Mouse (Mus musculus): Measurements from ENCODE around the gene Itfg1.
"Not testable (repeated sequence)": the region's sequence is repeated elsewhere in the genome, so short reads cannot be mapped to it uniquely, and the experiment has no call there.

Itfg1 gene

DNA sequence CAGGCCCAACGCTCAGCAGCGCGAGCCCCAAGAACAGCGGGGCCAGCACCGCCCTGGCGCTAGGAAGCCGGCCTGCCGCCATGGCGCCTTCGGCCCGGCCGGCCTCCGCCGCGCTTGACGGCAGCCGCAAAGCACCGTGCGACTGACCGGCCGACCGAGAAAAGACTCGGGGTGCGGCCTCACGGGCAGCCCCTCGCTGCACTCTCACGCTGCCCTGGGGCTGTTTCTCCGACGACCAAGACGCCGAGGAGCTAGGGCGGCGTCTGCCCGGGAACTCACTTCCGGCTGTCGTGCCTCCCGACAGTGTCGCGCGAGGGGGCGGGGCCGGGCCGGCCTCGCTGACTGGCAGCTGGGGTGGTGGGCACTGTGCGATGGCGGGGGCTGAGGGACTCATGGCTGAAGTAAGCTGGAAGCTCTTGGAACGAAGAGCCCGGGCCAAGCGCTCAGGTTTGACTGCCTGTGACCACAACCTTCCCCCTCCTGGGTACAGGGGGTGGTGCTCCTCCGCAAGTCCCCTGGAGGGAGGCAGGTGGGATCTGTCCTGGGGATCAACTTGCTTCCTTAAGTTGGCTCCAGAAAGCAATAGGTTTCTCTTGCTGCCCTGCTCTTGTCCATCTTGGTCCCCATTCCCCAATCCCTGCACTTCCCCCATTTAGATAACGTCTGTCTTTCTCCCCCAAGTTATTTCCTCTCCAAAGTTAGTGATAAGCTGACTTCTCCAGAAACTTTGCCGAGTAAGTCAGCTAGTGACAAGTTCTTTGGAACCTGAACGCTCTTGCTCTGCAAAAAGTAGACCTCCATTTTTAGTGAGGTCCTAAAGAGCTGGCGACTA, at the start of gene Itfg1, which contains the start of gene Phkb:
Gene Itfg1 (minus strand): TSS at position 265 of the 832 bp plus-strand sequence.
Gene Phkb (plus strand): TSS at position 303 of the 832 bp plus-strand sequence.
- DNase-seq (ENCODE audit: low read depth, low spot score), result peak; percentile 92

- DNase-seq (ENCODE audit: low read depth, low spot score), result no peak
These were observed 44.1 kb upstream of the Itfg1 start for GRCm38 (mm10) chr8:85884811-85885210.

DNA sequence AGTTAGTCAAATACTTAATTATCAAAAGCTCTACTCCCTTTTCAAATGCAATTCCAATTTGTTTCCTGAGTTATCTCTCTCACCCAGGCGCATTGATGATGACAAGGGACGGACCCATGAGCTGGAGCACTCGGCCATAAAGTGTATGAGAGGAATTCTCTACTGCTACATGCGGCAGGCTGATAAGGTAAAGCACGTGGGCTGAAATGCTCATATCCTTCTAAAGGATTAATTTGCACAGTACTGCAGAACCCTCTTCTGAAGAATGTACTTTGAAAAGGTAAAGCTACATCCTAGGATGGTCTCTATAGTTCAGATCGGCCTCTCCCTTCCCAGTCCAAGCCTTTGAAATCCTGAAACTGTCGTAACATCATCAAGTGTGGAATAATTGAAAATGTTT, 38.9 kb upstream of the Itfg1 start:
- no peak for DNase-seq (ENCODE audit: low read depth, low spot score)

DNA sequence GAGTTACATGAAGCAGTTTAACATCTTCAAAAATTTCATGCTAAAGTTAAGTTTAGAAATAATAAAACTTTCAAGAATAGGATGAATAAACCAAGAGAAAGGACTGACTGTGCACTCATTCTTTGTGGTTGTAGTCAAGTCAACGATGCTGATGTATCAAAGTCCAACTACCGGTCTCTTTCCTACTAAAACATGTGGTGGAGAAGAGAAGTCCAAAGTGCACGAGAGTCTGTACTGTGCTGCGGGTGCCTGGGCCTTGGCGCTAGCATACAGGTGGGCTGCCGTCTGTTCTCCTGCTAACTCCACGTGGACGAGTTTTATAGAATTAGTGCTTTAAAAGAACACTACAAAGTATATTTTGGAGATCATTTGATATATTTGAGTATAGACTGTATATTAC, 37.3 kb upstream of the Itfg1 start:
- no peak for DNase-seq (ENCODE audit: low read depth, low spot score)

GRCm38 (mm10) chr8:85871660-85872059, 30.9 kb upstream of the Itfg1 start:
- no peak for DNase-seq (ENCODE audit: low read depth, low spot score)

DNA sequence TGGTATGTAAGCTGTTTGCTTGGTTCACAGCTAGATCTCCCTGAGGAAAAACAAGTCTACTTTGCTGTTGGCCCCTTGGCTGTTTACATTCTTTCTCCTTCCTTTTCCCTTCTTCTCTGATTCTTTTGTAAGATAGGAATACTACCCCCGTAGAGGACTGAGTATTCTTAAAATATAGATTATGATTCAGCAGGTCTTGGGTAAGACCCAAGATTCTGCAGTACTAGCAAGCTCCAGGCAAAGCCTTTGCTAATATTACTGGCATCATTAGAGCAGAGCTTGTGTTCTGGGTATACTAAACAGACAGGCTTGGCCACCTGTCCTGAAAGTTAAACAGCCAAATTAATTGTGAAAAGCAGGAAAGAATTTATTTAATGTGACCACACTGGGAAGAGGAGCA, 21.7 kb upstream of the Itfg1 start:
- DNase-seq (ENCODE audit: low read depth, low spot score), result no peak

DNA sequence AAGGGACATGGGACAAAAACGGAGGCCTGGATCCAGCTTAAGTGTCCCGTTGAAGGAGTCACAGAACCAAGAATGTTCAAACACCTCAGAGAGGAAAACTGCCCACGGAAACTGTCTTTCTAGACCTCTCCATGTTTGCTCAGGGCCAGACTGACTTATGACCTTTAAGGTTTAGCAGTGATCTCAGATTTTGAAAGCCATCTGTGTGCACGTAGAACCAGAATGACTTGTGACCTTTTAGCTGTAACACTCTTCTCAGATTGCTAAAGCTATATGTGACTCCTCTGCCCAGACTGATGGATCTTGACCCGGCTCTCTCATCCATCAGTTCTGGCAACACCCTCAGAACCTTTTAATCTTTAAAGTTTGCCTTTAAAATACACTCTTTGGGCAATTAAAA, 19.9 kb upstream of the Itfg1 start:
- DNase-seq (ENCODE audit: low read depth, low spot score), result no peak

- DNase-seq (ENCODE audit: low read depth, low spot score), result not testable (repeated sequence)
These were observed 16.6 kb upstream of the Itfg1 start for GRCm38 (mm10) chr8:85857227-85857896.

DNA sequence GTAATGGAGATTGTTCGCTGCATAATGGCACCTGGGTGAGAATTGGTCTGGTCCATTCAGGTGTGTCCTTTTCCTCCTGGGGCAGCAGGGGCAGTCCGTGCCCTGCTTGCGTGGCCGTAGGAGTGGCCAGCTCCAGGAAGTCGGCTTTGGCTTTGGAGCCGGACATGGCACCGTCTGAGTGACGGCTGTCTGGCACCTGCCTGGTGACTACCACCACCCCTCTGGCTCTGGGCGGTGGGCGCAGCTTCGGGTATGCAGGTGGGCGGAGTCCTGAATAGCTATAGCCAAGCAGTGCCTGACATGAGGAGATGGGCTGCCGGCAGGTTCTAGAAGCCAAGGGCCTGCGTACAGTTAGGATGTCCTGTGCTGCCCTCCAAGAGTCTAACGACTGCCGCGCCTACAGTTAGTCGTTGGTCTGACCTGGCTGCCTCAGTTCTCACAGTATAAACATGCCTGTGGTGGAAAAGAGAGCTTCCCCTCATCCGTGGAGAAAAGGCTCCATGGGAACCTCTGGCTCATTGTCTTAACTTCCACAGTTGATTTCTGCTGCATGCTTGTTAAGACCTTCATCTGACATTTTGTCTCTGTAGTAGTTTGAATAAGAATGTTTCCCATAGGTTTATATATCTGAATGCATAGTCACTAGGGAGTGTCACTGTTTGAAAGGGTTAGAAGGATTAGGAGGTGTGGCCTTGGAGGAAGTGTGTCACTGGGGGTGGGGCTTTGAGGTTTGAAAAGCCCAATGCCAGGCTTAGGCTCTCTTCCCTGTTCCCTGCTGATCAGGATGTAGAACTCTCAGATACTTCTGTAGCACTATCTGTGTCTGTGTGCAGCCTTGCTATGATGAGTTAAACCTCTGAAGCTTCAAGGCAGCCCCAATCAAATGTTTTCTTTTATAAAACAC, 13.8 kb upstream of the Itfg1 start:
- DNase-seq (ENCODE audit: low read depth, low spot score), result no peak

- DNase-seq (ENCODE audit: low read depth, low spot score), result no peak
These were observed 5.2 kb upstream of the Itfg1 start for GRCm38 (mm10) chr8:85845887-85846286.

DNA sequence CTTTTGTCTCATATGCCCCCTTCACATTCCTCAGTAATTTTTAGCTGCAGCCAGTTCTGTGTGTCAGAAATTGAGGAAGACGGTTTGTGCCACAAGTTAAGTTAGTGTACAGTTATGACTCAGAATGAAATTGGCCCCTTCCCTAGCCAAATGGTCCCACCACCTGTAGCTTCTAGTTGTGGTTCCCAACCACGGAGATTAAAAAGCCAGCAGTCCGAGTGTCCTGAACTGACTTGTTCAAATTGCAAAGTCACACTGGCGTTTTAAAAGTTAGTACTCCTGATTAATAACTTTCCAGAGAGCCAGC, 721 bp upstream of the Itfg1 start:
- DNase-seq (ENCODE audit: low read depth, low spot score), result no peak

DNA sequence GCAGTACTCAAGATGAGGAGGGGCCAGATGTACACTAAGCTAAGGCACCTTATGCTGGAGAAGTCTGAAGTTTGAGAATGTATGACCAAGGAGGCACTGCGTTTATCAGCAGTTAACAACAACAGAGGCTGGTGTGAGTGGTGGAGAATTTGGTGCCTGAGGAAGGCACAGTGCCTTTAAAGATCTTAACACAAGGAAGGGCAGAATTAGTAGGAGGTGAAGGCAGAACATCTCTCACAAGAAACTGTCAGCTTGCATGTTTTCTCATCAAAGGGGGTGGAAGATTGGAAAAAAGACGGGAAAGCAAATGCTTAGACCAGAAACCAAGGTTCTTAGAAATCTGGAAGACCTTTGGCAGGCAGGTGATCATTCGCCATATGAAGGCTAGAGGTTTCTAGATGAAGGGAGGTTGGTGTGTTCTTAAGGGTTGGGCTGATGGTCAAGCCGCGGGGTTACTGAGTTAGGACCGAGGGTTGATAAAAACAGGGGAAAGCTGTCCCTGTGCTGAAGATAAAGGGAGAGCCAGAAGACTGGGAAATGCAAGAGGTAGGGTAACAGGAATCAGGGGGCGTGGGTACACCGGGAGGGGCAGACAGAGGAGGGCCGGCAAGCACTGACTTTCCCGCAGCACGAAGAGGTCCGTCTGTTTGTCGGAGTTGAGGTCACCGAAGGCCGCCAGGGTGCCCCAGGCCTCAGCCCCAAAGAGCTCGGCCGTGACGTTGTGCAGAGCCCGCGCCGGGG, 635 bp downstream of the Itfg1 start:
- no peak for DNase-seq (ENCODE audit: low read depth, low spot score)

DNA sequence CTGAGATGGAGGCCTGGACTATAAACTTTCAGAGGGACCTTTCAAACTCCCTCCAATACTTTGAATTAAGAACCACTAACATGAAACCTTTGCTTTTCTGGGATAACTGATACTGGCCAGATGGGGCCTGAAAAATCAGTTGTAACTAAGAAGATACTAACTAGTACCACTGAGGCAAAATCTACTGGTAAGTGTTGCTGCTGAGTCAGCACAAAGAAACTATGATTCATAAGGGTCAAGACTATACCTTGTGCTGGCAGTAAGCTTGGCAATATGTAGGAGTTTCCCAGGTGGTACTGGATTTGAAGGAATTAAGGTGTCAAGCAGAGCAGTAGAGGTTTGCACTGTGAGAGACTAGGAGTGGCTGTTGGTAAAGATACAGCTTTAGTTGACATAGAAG, 27.1 kb downstream of the Itfg1 start:
- DNase-seq (ENCODE audit: low read depth, low spot score), result no peak

DNA sequence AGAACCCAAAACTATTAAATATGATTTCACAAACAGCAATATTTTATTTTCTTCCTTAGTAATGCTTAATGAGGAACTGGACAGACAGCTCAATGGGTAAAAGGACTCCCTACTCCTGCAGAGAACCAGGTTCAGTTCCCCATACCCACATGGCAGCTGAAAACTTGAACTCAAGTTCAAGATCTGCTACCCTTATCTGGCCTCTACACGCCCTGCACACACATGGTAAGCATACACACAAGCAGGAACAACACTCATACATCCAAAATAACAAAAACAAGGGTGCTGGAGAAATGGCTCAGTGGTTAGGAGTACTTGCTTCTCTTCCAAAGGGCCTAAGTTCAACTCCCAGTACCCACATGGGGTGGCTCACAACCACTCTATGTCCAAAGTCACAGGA, 39.3 kb downstream of the Itfg1 start:
- DNase-seq (ENCODE audit: low read depth, low spot score), result no peak

DNA sequence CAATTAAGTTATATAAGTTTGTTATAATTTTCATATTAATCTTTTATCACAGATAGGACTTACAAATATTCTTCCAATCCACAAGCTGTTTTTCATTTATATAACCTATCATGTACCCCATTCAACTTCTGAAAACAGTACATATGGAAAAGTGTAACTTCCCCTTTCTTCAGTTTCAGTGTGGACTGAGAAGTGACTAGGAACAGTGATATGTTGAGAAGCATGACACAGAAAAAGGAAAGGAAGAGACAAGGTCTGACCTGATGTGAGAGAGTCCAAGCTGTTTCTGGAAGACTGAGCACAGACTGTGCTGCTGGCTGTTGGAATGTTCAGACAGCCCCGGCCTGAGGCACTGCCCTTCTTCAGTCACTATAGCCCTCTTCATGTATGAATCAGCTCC, 40.6 kb downstream of the Itfg1 start:
- DNase-seq (ENCODE audit: low read depth, low spot score), result no peak

GRCm38 (mm10) chr8:85796392-85796791, 44.3 kb downstream of the Itfg1 start:
- not testable (repeated sequence) for DNase-seq (ENCODE audit: low read depth, low spot score)

- no peak for DNase-seq (ENCODE audit: low read depth, low spot score)
These were observed 52.4 kb downstream of the Itfg1 start for GRCm38 (mm10) chr8:85788341-85788740.

- DNase-seq (ENCODE audit: low read depth, low spot score), result no peak
These were observed 52.8 kb downstream of the Itfg1 start for GRCm38 (mm10) chr8:85787909-85788308.

GRCm38 (mm10) chr8:85785506-85785905, 55.2 kb downstream of the Itfg1 start:
- DNase-seq (ENCODE audit: low read depth, low spot score), result no peak

- no peak for DNase-seq (ENCODE audit: low read depth, low spot score)
These were observed 56.9 kb downstream of the Itfg1 start for GRCm38 (mm10) chr8:85783871-85784270.

GRCm38 (mm10) chr8:85780091-85780490, 60.6 kb downstream of the Itfg1 start:
- DNase-seq (ENCODE audit: low read depth, low spot score), result no peak
